Comparison of ENCODE assay signal across 39 mouse cellular contexts in genomic region chr17:13903793-13904192, GRCm38 (mm10). TPM values are rescaled to one million over a fixed set of nuclear protein-coding genes. Genes with fewer than 3 reads are reported as not detected.
"Had no signal": no experiment of that assay in that cellular context is flagged by ENCODE, and none has a peak within 500 bp of the region (broad histone marks: within the 10 kb centered on the region; RNA-seq: fewer than 3 reads in every experiment).

No protein-coding gene starts in this region.

- H3K9ac ChIP-seq: heart, embryonic 12.5 days; hindbrain, embryonic 12.5 days; hindbrain, embryonic 15.5 days; kidney, embryonic 15.5 days; limb, embryonic 12.5 days; liver, embryonic 13.5 days had no signal

- H3K4me2 ChIP-seq: heart, embryonic 12.5 days; hindbrain, embryonic 12.5 days; hindbrain, embryonic 15.5 days; kidney, embryonic 15.5 days; limb, embryonic 12.5 days; liver, embryonic 11.5 days; liver, embryonic 13.5 days had no signal

- H3K4me1 ChIP-seq: hindbrain, embryonic 10.5 days; hindbrain, embryonic 12.5 days; hindbrain, embryonic 15.5 days; kidney, embryonic 15.5 days; limb, embryonic 10.5 days; limb, embryonic 12.5 days; liver, embryonic 13.5 days had no signal

- H3K4me3 ChIP-seq: heart, adult 2 months; heart, embryonic 12.5 days; hindbrain, embryonic 10.5 days; hindbrain, embryonic 12.5 days; hindbrain, embryonic 15.5 days; kidney, embryonic 15.5 days; left cerebral cortex, adult 2 months; limb, embryonic 10.5 days; limb, embryonic 12.5 days; liver, embryonic 13.5 days had no signal

- H3K27ac ChIP-seq: heart, adult 2 months; hindbrain, embryonic 10.5 days; hindbrain, embryonic 12.5 days; hindbrain, embryonic 15.5 days; hindbrain, postnatal 0 days; kidney, embryonic 15.5 days; kidney, postnatal 0 days; left cerebral cortex, adult 2 months; limb, embryonic 10.5 days; limb, embryonic 12.5 days; liver, embryonic 13.5 days had no signal

- H3K27me3 ChIP-seq: heart, embryonic 12.5 days; hindbrain, embryonic 12.5 days; hindbrain, embryonic 15.5 days; kidney, embryonic 15.5 days; limb, embryonic 12.5 days; liver, embryonic 13.5 days had no signal

- DNase-seq: gastrocnemius, postnatal 14 days; heart, adult 2 months; heart, postnatal 10 days; heart, postnatal 4 days; kidney, adult 11 months; kidney, adult 2 months; kidney, adult 9 months; kidney, postnatal 14 days; kidney, postnatal 36 days; layer of hippocampus, adult 9-11 months; layer of hippocampus, postnatal 36 days; liver; liver, embryonic 13.5 days had no signal

- H3K9me3 ChIP-seq: heart, embryonic 12.5 days; hindbrain, embryonic 10.5 days; hindbrain, embryonic 12.5 days; hindbrain, embryonic 15.5 days; kidney, embryonic 15.5 days; limb, embryonic 10.5 days; limb, embryonic 12.5 days; liver, embryonic 13.5 days had no signal

- ATAC-seq: hindbrain, postnatal 0 days; intestine, embryonic 16.5 days had no signal

RNA-seq across cellular contexts. Expression of gene Gm7168, which starts 44.4 kb away (rescaled TPM):
- total RNA-seq: gastrocnemius, adult 18-20 months; gastrocnemius, adult 8-10 months; gastrocnemius, postnatal 14 days; gastrocnemius, postnatal 4 days; granulocyte monocyte progenitor cell, adult 5-6 weeks; heart, postnatal 10 days; heart, postnatal 25 days; hindbrain, postnatal 0 days; layer of hippocampus, adult 18-20 months; layer of hippocampus, adult 8-10 months; layer of hippocampus, postnatal 14 days; layer of hippocampus, postnatal 36 days; left cerebral cortex, adult 2 months; left cerebral cortex, postnatal 14 days; left cerebral cortex, postnatal 36 days had no signal
- polyA plus RNA-seq: heart, adult 2 months; heart, embryonic 12.5 days; heart, embryonic 14.5 days; heart, embryonic 16.5 days; hindbrain, embryonic 10.5 days; hindbrain, embryonic 12.5 days; hindbrain, embryonic 15.5 days; hindbrain, postnatal 0 days; intestine, embryonic 14.5 days; intestine, embryonic 16.5 days; kidney, adult 2 months; kidney, embryonic 15.5 days; kidney, postnatal 0 days; large intestine, adult 2 months; limb, embryonic 10.5 days; limb, embryonic 12.5 days; liver, embryonic 11.5 days; liver, embryonic 13.5 days had no signal
